Mouse (Mus musculus): ENCODE results near the gene Gpha2. TPM values are rescaled to one million over a fixed set of nuclear protein-coding genes. Genes with fewer than 3 reads are reported as not detected.

Gene Gpha2
- polyA plus RNA-seq, 1 experiment = not detected

DNA sequence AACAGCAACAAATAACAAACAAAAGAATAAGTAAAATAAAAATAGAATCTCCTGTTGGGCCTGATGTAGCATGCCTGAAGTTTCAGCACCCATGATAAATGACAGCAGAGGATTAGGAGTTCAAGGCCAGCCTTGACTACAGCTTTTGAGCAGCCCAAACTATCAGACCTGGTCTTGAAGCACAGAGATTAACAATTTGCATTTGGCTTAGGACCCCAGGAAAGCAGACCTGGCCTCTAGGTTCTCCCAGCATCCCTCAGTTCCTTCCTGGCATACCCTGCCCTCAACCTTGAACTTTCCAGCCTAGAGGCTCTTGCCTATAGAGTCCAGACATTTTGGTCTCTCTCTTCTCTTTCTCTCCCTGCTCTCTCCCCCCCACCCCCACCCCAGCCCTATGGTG, 12.6 kb downstream of the Gpha2 start:
- Histone ChIP-seq H3K27ac (ENCODE audit: insufficient read depth, low read depth, low read length) (no peak overlapping the region), H3K4me1 (ENCODE audit: control insufficient read depth, insufficient read depth, low read length) (peaks cover 27% of the 10 kb centered on the region), H3K4me3 (ENCODE audit: insufficient read depth, low read depth, low read length) (no peak overlapping the region)
- TF ChIP-seq POLR2A (IDR thresholded peaks at IDR 0.05; ENCODE audit: insufficient read depth, low read depth, low read length) = no peak
- no peak for TF ChIP-seq CTCF (IDR thresholded peaks at IDR 0.05; ENCODE audit: insufficient read depth, low read depth, low read length)

DNA sequence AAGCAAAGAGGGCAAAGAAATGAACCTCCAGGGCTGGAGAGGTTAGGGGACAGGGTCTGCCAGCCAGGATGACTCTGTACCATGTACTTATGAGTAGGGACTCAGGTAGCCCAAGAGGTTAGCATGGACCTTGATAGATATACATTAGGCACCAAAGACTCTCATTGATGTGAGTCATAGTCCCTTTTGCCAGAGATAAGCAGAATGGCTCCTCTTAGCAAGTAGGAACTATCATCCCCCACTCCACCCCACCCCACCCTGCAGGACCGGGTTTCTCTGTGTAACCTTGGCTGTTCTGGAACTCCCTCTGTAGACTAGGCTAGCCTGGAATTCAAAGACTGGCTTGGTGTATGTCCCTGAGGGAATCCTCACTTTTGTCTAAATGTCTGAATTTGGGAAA, 14.0 kb downstream of the Gpha2 start:
- peaks cover 14% of the 10 kb centered on the region for H3K4me1 ChIP-seq (ENCODE audit: control insufficient read depth, insufficient read depth, low read length)
- TF ChIP-seq POLR2A (IDR thresholded peaks at IDR 0.05; ENCODE audit: insufficient read depth, low read depth, low read length) = no peak
- TF ChIP-seq CTCF (IDR thresholded peaks at IDR 0.05; ENCODE audit: insufficient read depth, low read depth, low read length) = no peak
- H3K4me3 ChIP-seq (ENCODE audit: insufficient read depth, low read depth, low read length) = no peak overlapping the region
- WGBS = 68% methylated on average over 1 of the region's 1 CpGs
- H3K27ac ChIP-seq (ENCODE audit: insufficient read depth, low read depth, low read length) = no peak overlapping the region

DNA sequence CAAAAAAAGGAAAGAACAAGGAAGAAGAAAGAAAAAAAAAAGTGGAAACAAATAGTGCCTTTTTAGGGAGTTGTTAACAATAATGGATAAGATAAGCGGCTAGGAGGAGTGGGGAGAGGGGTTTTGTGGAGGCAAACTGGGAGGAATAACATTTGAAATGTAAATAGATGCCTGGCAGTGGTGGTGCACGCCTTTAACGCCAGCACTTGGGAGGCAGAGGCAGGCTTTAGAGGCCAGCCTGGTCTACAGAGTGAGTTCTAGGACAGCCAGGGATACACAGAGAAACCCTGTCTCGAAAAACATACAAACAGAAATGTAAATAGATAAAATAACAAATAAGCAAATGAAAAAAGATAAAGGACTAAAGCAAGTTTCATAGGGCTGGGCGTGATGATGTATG, 14.5 kb downstream of the Gpha2 start:
- no peak overlapping the region for H3K4me3 ChIP-seq (ENCODE audit: insufficient read depth, low read depth, low read length)
- WGBS = 37% methylated on average over 5 of the region's 5 CpGs
- no peak overlapping the region for H3K27ac ChIP-seq (ENCODE audit: insufficient read depth, low read depth, low read length)
- peaks cover 14% of the 10 kb centered on the region for H3K4me1 ChIP-seq (ENCODE audit: control insufficient read depth, insufficient read depth, low read length)
- TF ChIP-seq POLR2A (IDR thresholded peaks at IDR 0.05; ENCODE audit: insufficient read depth, low read depth, low read length) (no peak), CTCF (IDR thresholded peaks at IDR 0.05; ENCODE audit: insufficient read depth, low read depth, low read length) (no peak)

DNA sequence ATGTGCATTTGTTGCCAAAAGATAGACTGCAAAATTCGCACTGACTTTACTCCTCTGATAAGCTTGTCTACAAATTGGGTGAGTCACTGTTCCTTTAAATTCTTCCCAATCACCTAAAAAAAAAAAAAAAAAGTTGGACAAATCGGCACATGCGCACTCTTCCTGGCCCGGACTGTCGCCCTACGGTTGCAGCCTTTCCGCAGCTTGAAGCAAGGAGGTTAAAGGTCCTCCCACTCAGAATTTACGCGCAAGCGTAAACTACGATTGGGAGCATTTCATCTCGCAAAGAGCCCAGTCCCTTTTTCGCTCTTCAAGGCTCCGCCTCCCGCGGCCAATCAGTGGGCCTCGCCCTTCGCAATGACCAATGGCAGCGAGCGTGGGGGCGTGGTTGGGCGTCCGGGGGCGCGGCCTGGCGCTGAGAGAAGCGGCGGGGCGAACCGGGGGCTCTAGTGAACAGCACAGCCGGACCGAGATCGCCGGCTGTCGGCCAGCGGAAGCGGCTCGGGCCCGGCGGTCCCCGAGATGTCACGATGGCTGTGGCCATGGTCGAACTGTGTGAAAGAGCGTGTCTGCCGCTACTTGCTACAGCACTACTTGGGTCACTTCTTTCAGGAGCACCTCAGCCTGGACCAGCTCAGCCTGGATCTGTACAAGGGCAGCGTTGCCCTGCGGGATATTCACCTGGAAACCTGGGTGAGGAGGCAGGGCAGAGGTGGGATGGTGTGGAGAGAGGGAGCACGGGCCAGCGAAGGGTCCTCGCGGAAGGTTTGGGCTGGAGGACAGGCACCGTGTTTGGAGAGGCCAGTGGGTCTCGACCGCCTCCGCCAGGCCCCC, 15.3 kb downstream of the Gpha2 start, which contains the start of gene Atg2a:
TSS of gene Atg2a (plus strand) at position 395 of the 834 bp plus-strand sequence.
- WGBS = under 1% methylated on average over 55 of the region's 55 CpGs
- Histone ChIP-seq H3K27ac (ENCODE audit: insufficient read depth, low read depth, low read length) (0 out of 2 replicates have a peak within 1 kb of the TSS, but pooled peaks have one; percentile 7), H3K4me1 (ENCODE audit: control insufficient read depth, insufficient read depth, low read length) (peaks cover 10% of the 10 kb centered on the region), H3K4me3 (ENCODE audit: insufficient read depth, low read depth, low read length) (peak within 1 kb of the TSS; percentile 70)
- peak; percentile 30; the same call in 1 of the 2 replicates for TF ChIP-seq CTCF (IDR thresholded peaks at IDR 0.05; ENCODE audit: insufficient read depth, low read depth, low read length)
- peak; percentile 85 for TF ChIP-seq POLR2A (IDR thresholded peaks at IDR 0.05; ENCODE audit: insufficient read depth, low read depth, low read length)

DNA sequence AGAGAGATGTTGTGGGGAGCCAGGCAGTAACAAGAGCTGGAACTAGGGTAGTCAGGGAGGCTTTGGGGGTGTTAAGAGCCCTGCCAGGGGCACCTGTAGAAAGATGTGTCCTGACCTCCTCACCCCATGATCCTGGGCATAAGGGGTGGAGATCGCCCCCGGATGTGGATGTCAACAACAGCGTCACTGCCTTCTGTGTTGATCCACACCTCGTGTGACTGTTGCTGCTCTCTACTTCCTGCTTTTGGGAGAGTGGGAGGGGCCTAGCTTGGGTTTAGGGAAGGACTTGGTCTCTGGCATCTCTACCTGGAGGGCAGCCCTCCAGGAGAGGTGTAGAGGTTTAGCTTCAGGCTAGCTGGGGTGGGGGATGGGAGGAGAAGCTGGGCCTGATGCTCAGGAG, 16.1 kb downstream of the Gpha2 start:
- WGBS = 0% methylated on average over 4 of the region's 4 CpGs
- Histone ChIP-seq H3K4me1 (ENCODE audit: control insufficient read depth, insufficient read depth, low read length) (peaks cover 10% of the 10 kb centered on the region), H3K4me3 (ENCODE audit: insufficient read depth, low read depth, low read length) (peak overlapping the region; percentile 70), H3K27ac (ENCODE audit: insufficient read depth, low read depth, low read length) (no peak overlapping the region)
- no peak for TF ChIP-seq POLR2A (IDR thresholded peaks at IDR 0.05; ENCODE audit: insufficient read depth, low read depth, low read length)
- TF ChIP-seq CTCF (IDR thresholded peaks at IDR 0.05; ENCODE audit: insufficient read depth, low read depth, low read length) = no peak

DNA sequence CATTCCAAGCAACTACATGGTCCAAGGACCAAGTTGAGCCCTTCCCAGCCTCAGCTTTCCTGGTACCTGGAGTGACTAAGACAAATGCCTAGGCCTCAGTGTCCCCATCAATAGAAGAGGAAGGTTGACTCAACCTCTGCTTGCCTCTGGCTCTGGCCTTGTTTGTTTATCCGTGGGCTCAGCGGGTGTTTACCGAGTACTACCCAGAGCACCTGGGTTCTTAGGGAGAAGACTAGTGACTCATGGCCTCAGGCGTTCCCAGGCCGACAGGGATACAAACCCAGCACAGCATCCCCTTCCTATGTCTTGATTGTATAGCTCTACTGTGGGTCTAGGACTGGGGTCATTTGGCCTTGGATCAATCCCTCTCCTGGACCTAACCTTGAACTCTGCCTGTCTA, 17.0 kb downstream of the Gpha2 start:
- no peak overlapping the region for H3K4me3 ChIP-seq (ENCODE audit: insufficient read depth, low read depth, low read length)
- no peak overlapping the region for H3K27ac ChIP-seq (ENCODE audit: insufficient read depth, low read depth, low read length)
- H3K4me1 ChIP-seq (ENCODE audit: control insufficient read depth, insufficient read depth, low read length) = peaks cover 10% of the 10 kb centered on the region
- WGBS = 73% methylated on average over 5 of the region's 5 CpGs
- TF ChIP-seq CTCF (IDR thresholded peaks at IDR 0.05; ENCODE audit: insufficient read depth, low read depth, low read length) (no peak), POLR2A (IDR thresholded peaks at IDR 0.05; ENCODE audit: insufficient read depth, low read depth, low read length) (no peak)

DNA sequence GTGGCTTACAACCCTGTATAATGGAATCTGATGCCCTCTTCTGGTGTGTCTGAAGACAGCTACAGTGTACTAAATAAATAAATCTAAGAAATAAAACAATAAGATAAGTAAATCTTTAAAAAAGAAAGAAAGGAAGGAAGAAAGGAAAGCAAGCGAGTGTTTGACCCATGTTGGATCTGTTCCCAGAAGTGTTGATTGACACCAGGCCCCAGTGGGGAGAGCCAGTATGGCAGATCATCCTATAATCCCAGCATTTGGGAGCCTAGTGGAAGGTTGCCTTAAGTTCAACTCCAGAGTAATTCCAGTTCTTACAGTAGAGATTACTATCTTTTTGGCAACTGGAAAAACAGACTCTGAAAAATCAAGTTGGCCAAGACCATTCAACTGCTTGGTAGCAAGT, 19.6 kb downstream of the Gpha2 start:
- 22% methylated on average over 1 of the region's 1 CpGs for WGBS
- no peak overlapping the region for H3K4me3 ChIP-seq (ENCODE audit: insufficient read depth, low read depth, low read length)

DNA sequence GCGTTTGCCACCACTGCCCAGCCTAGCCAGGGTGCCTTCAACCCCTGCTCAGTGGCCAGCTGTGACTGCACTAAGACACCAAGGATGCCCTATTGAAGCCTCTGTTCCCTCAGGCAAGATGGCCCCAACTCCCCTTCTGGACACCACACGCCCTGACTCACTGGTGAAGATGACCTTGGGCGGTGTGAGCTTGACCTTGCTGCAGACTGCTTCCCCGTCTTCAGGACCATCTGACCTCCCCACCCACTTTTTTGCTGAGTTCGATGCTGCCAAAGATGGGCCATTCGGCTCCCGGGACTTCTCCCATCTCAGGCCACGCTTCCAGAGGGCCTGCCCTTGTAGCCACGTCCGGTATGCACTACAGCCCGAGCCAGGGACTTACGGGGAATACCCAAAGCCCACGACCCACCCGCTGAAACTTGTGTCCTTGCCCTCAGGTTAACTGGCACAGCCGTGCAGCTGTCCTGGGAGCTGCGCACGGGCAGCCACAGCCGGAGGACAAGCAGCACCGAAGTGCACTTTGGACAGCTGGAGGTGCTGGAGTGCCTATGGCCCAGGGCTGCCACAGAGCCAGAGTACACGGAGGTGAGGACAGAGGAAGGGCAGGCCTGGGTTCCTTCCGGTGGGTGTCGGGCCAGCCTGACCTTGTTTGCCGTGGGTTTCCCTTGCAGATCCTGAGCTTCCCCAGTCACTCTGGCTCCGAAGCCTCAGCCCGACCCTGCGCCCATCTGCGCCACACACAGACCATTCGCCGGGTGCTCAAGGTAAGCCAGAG, 21.5 kb downstream of the Gpha2 start:
- Histone ChIP-seq H3K27ac (ENCODE audit: insufficient read depth, low read depth, low read length) (no peak overlapping the region), H3K4me3 (ENCODE audit: insufficient read depth, low read depth, low read length) (no peak overlapping the region), H3K4me1 (ENCODE audit: control insufficient read depth, insufficient read depth, low read length) (peaks cover 4% of the 10 kb centered on the region; the same call in 1 of the 2 replicates)
- TF ChIP-seq POLR2A (IDR thresholded peaks at IDR 0.05; ENCODE audit: insufficient read depth, low read depth, low read length) = no peak
- TF ChIP-seq CTCF (IDR thresholded peaks at IDR 0.05; ENCODE audit: insufficient read depth, low read depth, low read length) = no peak
- 96% methylated on average over 29 of the region's 29 CpGs for WGBS

More for the DNA sequence above, 19.6 kb downstream of the Gpha2 start:
- no peak for TF ChIP-seq CTCF (IDR thresholded peaks at IDR 0.05; ENCODE audit: insufficient read depth, low read depth, low read length)
- no peak for TF ChIP-seq POLR2A (IDR thresholded peaks at IDR 0.05; ENCODE audit: insufficient read depth, low read depth, low read length)
- Histone ChIP-seq H3K4me1 (ENCODE audit: control insufficient read depth, insufficient read depth, low read length) (peaks cover 10% of the 10 kb centered on the region), H3K27ac (ENCODE audit: insufficient read depth, low read depth, low read length) (no peak overlapping the region)

DNA sequence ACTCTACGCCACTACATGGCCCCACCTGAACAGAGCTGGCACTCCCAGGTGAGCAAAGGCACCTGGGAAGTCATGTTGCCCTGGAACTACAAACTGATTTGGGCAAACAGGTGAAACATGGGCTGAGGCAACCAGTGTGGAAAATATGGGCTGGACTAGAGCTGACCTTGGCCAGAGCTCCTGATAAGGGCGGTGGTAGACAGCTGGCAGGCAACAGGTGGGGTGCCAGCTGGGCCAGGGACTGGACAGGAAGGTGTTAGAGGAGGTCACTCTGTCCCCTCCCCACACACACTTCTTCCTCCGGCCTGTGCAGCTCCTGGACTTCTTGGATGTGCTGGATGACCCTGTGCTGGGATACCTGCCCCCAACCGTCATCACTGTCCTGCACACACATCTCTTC, 26.8 kb downstream of the Gpha2 start:
- no peak overlapping the region for H3K27ac ChIP-seq (ENCODE audit: insufficient read depth, low read depth, low read length)
- H3K4me3 ChIP-seq (ENCODE audit: insufficient read depth, low read depth, low read length) = no peak overlapping the region
- 88% methylated on average over 4 of the region's 4 CpGs for WGBS
- no peaks in the 10 kb centered on the region for H3K4me1 ChIP-seq (ENCODE audit: control insufficient read depth, insufficient read depth, low read length)
- TF ChIP-seq CTCF (IDR thresholded peaks at IDR 0.05; ENCODE audit: insufficient read depth, low read depth, low read length) (no peak), POLR2A (IDR thresholded peaks at IDR 0.05; ENCODE audit: insufficient read depth, low read depth, low read length) (no peak)

All from olfactory bulb, adult 2 months (tissue).